11 mouse cellular contexts compared by ENCODE assay signal in the genomic region with DNA sequence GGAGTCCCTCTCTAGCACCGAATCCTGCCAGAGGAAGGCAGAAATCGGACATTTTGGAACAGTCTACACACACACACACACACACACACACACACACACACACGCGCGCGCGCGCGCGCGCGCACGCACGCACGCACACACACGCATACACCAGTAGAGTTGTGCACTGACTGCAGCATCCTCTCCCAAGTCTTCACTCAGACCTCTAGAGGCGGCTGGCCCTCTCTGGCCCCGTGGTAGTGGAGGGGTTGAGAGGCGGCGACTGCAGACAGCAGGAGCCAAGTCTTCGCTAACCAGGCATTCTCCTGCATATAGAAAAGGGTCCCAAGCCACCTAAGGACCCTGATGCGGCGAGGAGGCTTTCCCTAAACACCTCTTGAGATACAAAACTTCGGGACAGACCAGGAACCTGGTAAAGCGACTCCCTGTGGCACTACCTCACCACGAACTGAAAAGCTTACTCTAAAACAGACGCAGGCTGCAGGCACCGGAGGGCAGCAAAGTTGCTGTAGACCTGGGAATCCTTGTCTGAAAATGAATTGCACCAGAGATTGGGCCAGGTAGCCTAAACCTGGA. TPM values are rescaled to one million over a fixed set of nuclear protein-coding genes. Genes with fewer than 3 reads are reported as not detected.
DNase-seq lines count a peak whose midpoint lies in the region; ATAC-seq lines count a peak whose summit lies in the region.
"Had no signal": no experiment of that assay in that cellular context is flagged by ENCODE, and none has a peak within 500 bp of the region (broad histone marks: within the 10 kb centered on the region; RNA-seq: fewer than 3 reads in every experiment).

No protein-coding gene starts in this region.

- H3K36me3 ChIP-seq in heart, embryonic 12.5 days: no peaks in the 10 kb centered on the region
- no peaks in the 10 kb centered on the region for H3K36me3 ChIP-seq in lung, embryonic 16.5 days (ENCODE audit: control insufficient read depth, insufficient read depth, low read length)
- no peaks in the 10 kb centered on the region for H3K36me3 ChIP-seq in limb, embryonic 10.5 days
- H3K36me3 ChIP-seq in stomach, embryonic 15.5 days: no peaks in the 10 kb centered on the region

- no peak overlapping the region for H3K27ac ChIP-seq in heart, embryonic 12.5 days (ENCODE audit: poor library complexity, severe bottlenecking)
- H3K27ac ChIP-seq in lung, embryonic 16.5 days (ENCODE audit: low read length): no peak overlapping the region
- H3K27ac ChIP-seq in limb, embryonic 10.5 days: no peak overlapping the region
- no peak overlapping the region for H3K27ac ChIP-seq in stomach, embryonic 15.5 days
- H3K27ac ChIP-seq: left cerebral cortex, adult 2 months had no signal

- ATAC-seq in heart, embryonic 12.5 days (ENCODE audit: insufficient number of reproducible peaks, low FRiP score): no peak
- peak; percentile 62; the same call in 1 of the 2 replicates for ATAC-seq in lung, embryonic 16.5 days (ENCODE audit: low read depth)
- no peak for ATAC-seq in stomach, embryonic 15.5 days (ENCODE audit: insufficient read depth, low FRiP score, low read depth)

- WGBS in heart, embryonic 12.5 days: 1% methylated on average over 28 of the region's 28 CpGs
- WGBS in lung, embryonic 16.5 days: 1% methylated on average over 28 of the region's 28 CpGs
- 1% methylated on average over 28 of the region's 28 CpGs for WGBS in limb, embryonic 10.5 days
- under 1% methylated on average over 28 of the region's 28 CpGs for WGBS in stomach, embryonic 15.5 days

- peak overlapping the region; percentile 61 for H3K4me2 ChIP-seq in heart, embryonic 12.5 days
- H3K4me2 ChIP-seq in lung, embryonic 16.5 days (ENCODE audit: low read depth, low read length): peak overlapping the region; percentile 29
- H3K4me2 ChIP-seq in stomach, embryonic 15.5 days: peak overlapping the region; percentile 63; the same call in 1 of the 2 replicates

- intact Hi-C loops in heart, postnatal 25 days (cut with DNase I): no loop called here

- no peaks in the 10 kb centered on the region for H3K9me3 ChIP-seq in heart, embryonic 12.5 days (replicated peaks)
- H3K9me3 ChIP-seq in lung, embryonic 16.5 days (ENCODE audit: control insufficient read depth, low read length): no peaks in the 10 kb centered on the region; the same call in 1 of the 2 replicates
- H3K9me3 ChIP-seq in limb, embryonic 10.5 days (replicated peaks): no peaks in the 10 kb centered on the region
- no peaks in the 10 kb centered on the region for H3K9me3 ChIP-seq in stomach, embryonic 15.5 days

- no peak overlapping the region for H3K9ac ChIP-seq in heart, embryonic 12.5 days
- H3K9ac ChIP-seq in lung, embryonic 16.5 days (ENCODE audit: low read length): no peak overlapping the region
- no peak overlapping the region for H3K9ac ChIP-seq in stomach, embryonic 15.5 days

- H3K4me3 ChIP-seq in heart, embryonic 12.5 days: peak overlapping the region; percentile 17
- peak overlapping the region; percentile 42; the same call in 1 of the 2 replicates for H3K4me3 ChIP-seq in lung, embryonic 16.5 days (ENCODE audit: low read length)
- peak overlapping the region; percentile 13 for H3K4me3 ChIP-seq in limb, embryonic 10.5 days
- peak overlapping the region; percentile 20 for H3K4me3 ChIP-seq in stomach, embryonic 15.5 days (replicated peaks)
- H3K4me3 ChIP-seq: left cerebral cortex, adult 2 months had no signal

- DNase-seq in heart, postnatal 25 days (ENCODE audit: low spot score): no peak
- no peak for DNase-seq in lung, postnatal 10 days
- DNase-seq in limb, embryonic 10.5 days (ENCODE audit: low spot score): peak; percentile 64
- no peak for DNase-seq in frontal cortex, postnatal 14 days (ENCODE audit: low spot score in 2 of 2)
- DNase-seq in gastrocnemius, postnatal 10 days: no peak

- peaks cover 27% of the 10 kb centered on the region for H3K4me1 ChIP-seq in heart, embryonic 12.5 days (replicated peaks)
- peaks cover 5% of the 10 kb centered on the region for H3K4me1 ChIP-seq in lung, embryonic 16.5 days (replicated peaks; ENCODE audit: control insufficient read depth, insufficient read depth, low read length)
- H3K4me1 ChIP-seq in limb, embryonic 10.5 days: peaks cover 32% of the 10 kb centered on the region
- peaks cover 22% of the 10 kb centered on the region; the same call in 1 of the 2 replicates for H3K4me1 ChIP-seq in stomach, embryonic 15.5 days

- peaks cover 93% of the 10 kb centered on the region for H3K27me3 ChIP-seq in heart, embryonic 12.5 days (replicated peaks)
- H3K27me3 ChIP-seq in lung, embryonic 16.5 days (ENCODE audit: control insufficient read depth, insufficient read depth, low read depth, low read length): peaks cover 98% of the 10 kb centered on the region
- peaks cover 100% of the 10 kb centered on the region for H3K27me3 ChIP-seq in limb, embryonic 10.5 days (ENCODE audit: low read depth, poor library complexity, severe bottlenecking)
- H3K27me3 ChIP-seq in stomach, embryonic 15.5 days (replicated peaks): peaks cover 92% of the 10 kb centered on the region
- H3K27me3 ChIP-seq: CH12.LX had no signal

RNA-seq across cellular contexts. Expression of gene Foxe1, which starts 0.6 kb away (rescaled TPM):
- polyA plus RNA-seq in heart, embryonic 12.5 days (2016; fragmentation: Nextera tagmentation; extraction: Ambion mirVana): not detected in 2 replicates
- not detected for total RNA-seq in heart, postnatal 25 days (2021)
- not detected in 2 replicates for polyA plus RNA-seq in lung, embryonic 16.5 days (2015; fragmentation: Nextera tagmentation; extraction: Ambion mirVana)
- polyA plus RNA-seq in limb, embryonic 10.5 days (2016; fragmentation: Nextera tagmentation; extraction: Ambion mirVana): 0.35 TPM in 1 of 2 replicates, not detected in the other
- polyA plus RNA-seq in stomach, embryonic 15.5 days (2015; fragmentation: Nextera tagmentation; extraction: Ambion mirVana): 0.54 and 0.71 TPM in 2 replicates
- total RNA-seq in gastrocnemius, postnatal 10 days (2021): not detected
- total RNA-seq: CH12.LX; gastrocnemius, adult 8-10 months; left cerebral cortex, adult 2 months had no signal

RNA-seq across cellular contexts. Expression of gene Trmo, which starts 46.4 kb away (rescaled TPM):
- 8.3 and 8.7 TPM in 2 replicates for polyA plus RNA-seq in heart, embryonic 12.5 days (2016; fragmentation: Nextera tagmentation; extraction: Ambion mirVana)
- total RNA-seq in heart, postnatal 25 days (2021): 1 to 10 TPM; 5.0 to 5.4 TPM
- 10.8 and 12.2 TPM in 2 replicates for polyA plus RNA-seq in lung, embryonic 16.5 days (2015; fragmentation: Nextera tagmentation; extraction: Ambion mirVana)
- 11.5 and 11.9 TPM in 2 replicates for polyA plus RNA-seq in limb, embryonic 10.5 days (2016; fragmentation: Nextera tagmentation; extraction: Ambion mirVana)
- 10.0 and 10.3 TPM in 2 replicates for polyA plus RNA-seq in stomach, embryonic 15.5 days (2015; fragmentation: Nextera tagmentation; extraction: Ambion mirVana)
- total RNA-seq in gastrocnemius, postnatal 10 days (2021): 1 to 10 TPM; 3.5 to 4.0 TPM
